Mouse (Mus musculus) bone marrow macrophage, adult 2 months (primary cell): ENCODE results near the gene Olfr800. TPM values are rescaled to one million over a fixed set of nuclear protein-coding genes. Genes with fewer than 3 reads are reported as not detected.

Source experiments
- H3K27ac ChIP-seq: 2 replicates; pipeline ENCODE4 v1.5.1; 2012; ENCODE audit warnings: low read depth, low read length; ENCODE audit not compliant: insufficient read depth
- H3K4me1 ChIP-seq: 2 replicates; pipeline ENCODE4 v1.6.1; 2012; ENCODE audit warnings: low read length; ENCODE audit not compliant: control insufficient read depth, insufficient read depth
- H3K4me3 ChIP-seq: 2 replicates; pipeline ENCODE4 v1.5.1; 2012; ENCODE audit warnings: mild to moderate bottlenecking, low read length, moderate library complexity; ENCODE audit not compliant: insufficient read depth
- CTCF ChIP-seq: IDR thresholded peaks from 2 replicates; pipeline ENCODE4 v1.5.1; 2012; ENCODE audit warnings: low read depth, mild to moderate bottlenecking, low read length, moderate library complexity
- POLR2A ChIP-seq: IDR thresholded peaks from 2 replicates; pipeline ENCODE4 v1.6.1; 2012; ENCODE audit warnings: mild to moderate bottlenecking, low read depth, low read length, borderline replicate concordance
- polyA plus RNA-seq: library from polyadenylated mRNA; stranded (reverse); fragments of >200 nt; gene quantifications from 2 replicates; pipeline ENCODE4 v1.2.4, GENCODE M21; 2012; ENCODE audit not compliant: missing spikeins, insufficient read depth, insufficient read length

Olfr800 gene
- polyA plus RNA-seq, result not detected in 2 replicates

- Histone ChIP-seq H3K4me3 (no peak within 1 kb of the TSS), H3K27ac (no peak within 1 kb of the TSS), H3K4me1 (no peaks in the 10 kb centered on the region)
- TF ChIP-seq CTCF (no peak), POLR2A (no peak)
Measured at GRCm38 (mm10) chr10:129657394-129657793, at the start of gene Olfr800. Gene Olfr800, plus strand, starts transcription at chr10:129657694.

- no peak within 1 kb of the TSS for H3K27ac ChIP-seq
- H3K4me3 ChIP-seq, result no peak within 1 kb of the TSS
- TF ChIP-seq CTCF, result no peak
- no peak for TF ChIP-seq POLR2A
- H3K4me1 ChIP-seq, result no peaks in the 10 kb centered on the region
Measured at GRCm38 (mm10) chr10:129612470-129612869, 45.0 kb upstream of the Olfr800 start, which contains the start of gene Olfr796. Gene Olfr796, minus strand, starts transcription at chr10:129612570.

- Histone ChIP-seq H3K4me1 (no peaks in the 10 kb centered on the region), H3K4me3 (no peak overlapping the region), H3K27ac (no peak overlapping the region)
- TF ChIP-seq POLR2A (no peak), CTCF (no peak)
Measured at GRCm38 (mm10) chr10:129621724-129622123, 35.8 kb upstream of the Olfr800 start.

- TF ChIP-seq POLR2A (no peak), CTCF (no peak)
- H3K4me1 ChIP-seq, result no peaks in the 10 kb centered on the region
- no peak overlapping the region for H3K27ac ChIP-seq
- no peak overlapping the region for H3K4me3 ChIP-seq
Measured at GRCm38 (mm10) chr10:129623251-129623650, 34.2 kb upstream of the Olfr800 start.

- H3K4me3 ChIP-seq, result no peak within 1 kb of the TSS
- H3K4me1 ChIP-seq, result no peaks in the 10 kb centered on the region
- TF ChIP-seq POLR2A (no peak), CTCF (no peak)
- no peak within 1 kb of the TSS for H3K27ac ChIP-seq
Measured at GRCm38 (mm10) chr10:129627834-129628233, 29.7 kb upstream of the Olfr800 start, which contains the start of gene Olfr798. Gene Olfr798, minus strand, starts transcription at chr10:129627934.

GRCm38 (mm10) chr10:129637184-129637583 lies 20.3 kb upstream of the Olfr800 start, which contains the start of gene Olfr799:
Gene Olfr799, plus strand, starts transcription at chr10:129637484.
- no peak for TF ChIP-seq POLR2A
- TF ChIP-seq CTCF, result no peak
- H3K4me3 ChIP-seq, result no peak within 1 kb of the TSS
- H3K27ac ChIP-seq, result no peak within 1 kb of the TSS
- H3K4me1 ChIP-seq, result no peaks in the 10 kb centered on the region

- TF ChIP-seq CTCF (no peak), POLR2A (no peak)
- H3K4me1 ChIP-seq, result no peaks in the 10 kb centered on the region
- no peak overlapping the region for H3K4me3 ChIP-seq
- no peak overlapping the region for H3K27ac ChIP-seq
Measured at GRCm38 (mm10) chr10:129651763-129652162, 5.7 kb upstream of the Olfr800 start.

GRCm38 (mm10) chr10:129673765-129674164 lies 16.3 kb downstream of the Olfr800 start, which contains the start of gene Olfr801:
Gene Olfr801, minus strand, starts transcription at chr10:129673865.
- TF ChIP-seq POLR2A (no peak), CTCF (no peak)

GRCm38 (mm10) chr10:129688069-129688468 lies 30.6 kb downstream of the Olfr800 start, which contains the start of gene Olfr802:
Gene Olfr802, minus strand, starts transcription at chr10:129688169.
- TF ChIP-seq POLR2A (no peak), CTCF (no peak)
- Histone ChIP-seq H3K4me3 (no peak within 1 kb of the TSS), H3K4me1 (no peaks in the 10 kb centered on the region), H3K27ac (no peak within 1 kb of the TSS)

More at GRCm38 (mm10) chr10:129673765-129674164, 16.3 kb downstream of the Olfr800 start, which contains the start of gene Olfr801:
- Histone ChIP-seq H3K27ac (no peak within 1 kb of the TSS), H3K4me3 (no peak within 1 kb of the TSS), H3K4me1 (no peaks in the 10 kb centered on the region)

GRCm38 (mm10) chr10:129694186-129694585 lies 36.7 kb downstream of the Olfr800 start, which contains the start of gene Olfr803:
Gene Olfr803, minus strand, starts transcription at chr10:129694286.
- Histone ChIP-seq H3K4me3 (no peak within 1 kb of the TSS), H3K4me1 (no peaks in the 10 kb centered on the region), H3K27ac (no peak within 1 kb of the TSS)
- no peak for TF ChIP-seq POLR2A
